Mouse (Mus musculus) limb, embryonic 13.5 days (tissue): ENCODE measurements around the gene Ccr4. TPM values are rescaled to one million over a fixed set of nuclear protein-coding genes. Genes with fewer than 3 reads are reported as not detected.
A peak's percentile ranks its signal among the peaks of the same experiment; 100 is the strongest.
"Not testable (repeated sequence)": the region's sequence is repeated elsewhere in the genome, so short reads cannot be mapped to it uniquely, and the experiment has no call there.

Source experiments
- ATAC-seq: fragments of 200-750 bp; cut with Nextera tagmentation; 2 replicates; pipeline ENCODE4 v1.8.0; 2017; ENCODE audit warnings: low read depth, moderate number of reproducible peaks, moderate TSS enrichment; ENCODE audit not compliant: low FRiP score
- H3K27ac ChIP-seq: fragments of 300-500 bp; sonication (generic); 2 replicates; pipeline ENCODE4 v1.5.1; 2015; ENCODE audit warnings: inconsistent platforms, mild to moderate bottlenecking, moderate library complexity
- H3K27me3 ChIP-seq: fragments of 300-500 bp; sonication (generic); 2 replicates; pipeline ENCODE4 v1.6.1; 2015; ENCODE audit warnings: mild to moderate bottlenecking, inconsistent platforms
- H3K36me3 ChIP-seq: fragments of 300-500 bp; sonication (generic); 2 replicates; pipeline ENCODE4 v1.6.1; 2015; ENCODE audit warnings: inconsistent platforms, mild to moderate bottlenecking, moderate library complexity
- H3K4me1 ChIP-seq: fragments of 300-500 bp; sonication (generic); 2 replicates; pipeline ENCODE4 v1.6.1; 2015; ENCODE audit warnings: inconsistent platforms
- H3K4me2 ChIP-seq: fragments of 300-500 bp; sonication (generic); replicated peaks from 2 replicates; pipeline ENCODE4 v1.6.1; 2015; ENCODE audit warnings: inconsistent platforms, mild to moderate bottlenecking, moderate library complexity
- H3K4me3 ChIP-seq: fragments of 300-500 bp; sonication (generic); 2 replicates; pipeline ENCODE4 v1.5.1; 2015; ENCODE audit warnings: moderate library complexity, mild to moderate bottlenecking, inconsistent platforms
- H3K9ac ChIP-seq: fragments of 300-500 bp; sonication (generic); 2 replicates; pipeline ENCODE4 v1.6.1; 2015; ENCODE audit warnings: mild to moderate bottlenecking, inconsistent platforms
- H3K9me3 ChIP-seq: fragments of 300-500 bp; sonication (generic); 2 replicates; pipeline ENCODE4 v1.6.1; 2016; ENCODE audit warnings: inconsistent platforms
- WGBS: fragments of 180-500 bp; shearing (Covaris S2); methylation state at CpG from one replicate; pipeline ENCODE4 v1.1.7; 2015; 5-methylcytosine and 5-hydroxymethylcytosine counted together
- polyA plus RNA-seq: library from polyadenylated mRNA; unstranded; fragments of >200 nt; fragmentation: Nextera tagmentation; extraction: Ambion mirVana; gene quantifications from 2 replicates; pipeline ENCODE4 v1.2.1, GENCODE M21; 2015

The Ccr4 gene
- polyA plus RNA-seq, 1 experiment from 2014 or later = not detected

- Histone ChIP-seq H3K36me3 (no peaks in the 10 kb centered on the region), H3K27me3 (no peaks in the 10 kb centered on the region), H3K9me3 (no peaks in the 10 kb centered on the region), H3K27ac (no peak overlapping the region), H3K9ac (no peak overlapping the region), H3K4me1 (peaks cover 43% of the 10 kb centered on the region), H3K4me3 (no peak overlapping the region), H3K4me2 (no peak overlapping the region)
- no peak for ATAC-seq
- whole genome bisulfite sequencing = 74% methylated on average over 9 of the region's 9 CpGs
Observed at GRCm38 (mm10) chr9:114534747-114535517, 30.2 kb upstream of the Ccr4 start.

GRCm38 (mm10) chr9:114533848-114534247, 29.1 kb upstream of the Ccr4 start:
- 84% methylated on average over 4 of the region's 4 CpGs for WGBS
- Histone ChIP-seq H3K9me3 (no peaks in the 10 kb centered on the region), H3K4me2 (no peak overlapping the region), H3K27ac (no peak overlapping the region), H3K9ac (no peak overlapping the region), H3K36me3 (no peaks in the 10 kb centered on the region), H3K4me1 (peaks cover 39% of the 10 kb centered on the region), H3K27me3 (no peaks in the 10 kb centered on the region), H3K4me3 (no peak overlapping the region)
- no peak for ATAC-seq

GRCm38 (mm10) chr9:114531276-114531675, 26.6 kb upstream of the Ccr4 start:
- no peak overlapping the region; the same call in 1 of the 2 replicates for H3K9ac ChIP-seq
- H3K4me1 ChIP-seq = peaks cover 41% of the 10 kb centered on the region
- H3K4me2 ChIP-seq = 0 out of 2 replicates have a peak overlapping the region, but pooled peaks have one; percentile 21
- H3K4me3 ChIP-seq = no peak overlapping the region
- no peak for ATAC-seq
- no peaks in the 10 kb centered on the region for H3K36me3 ChIP-seq
- 14% methylated on average over 11 of the region's 11 CpGs for WGBS
- H3K9me3 ChIP-seq = no peaks in the 10 kb centered on the region
- no peaks in the 10 kb centered on the region for H3K27me3 ChIP-seq
- no peak overlapping the region for H3K27ac ChIP-seq

- 42% methylated on average over 9 of the region's 9 CpGs for WGBS
- H3K4me3 ChIP-seq = no peak overlapping the region
- no peaks in the 10 kb centered on the region for H3K27me3 ChIP-seq
- no peak for ATAC-seq
- peak overlapping the region; percentile 45; the same call in 1 of the 2 replicates for H3K4me2 ChIP-seq
- no peaks in the 10 kb centered on the region for H3K36me3 ChIP-seq
- H3K9me3 ChIP-seq = no peaks in the 10 kb centered on the region
- H3K9ac ChIP-seq = no peak overlapping the region
- H3K27ac ChIP-seq = no peak overlapping the region; the same call in 1 of the 2 replicates
- H3K4me1 ChIP-seq = peaks cover 45% of the 10 kb centered on the region
Observed at GRCm38 (mm10) chr9:114528680-114529048, 23.9 kb upstream of the Ccr4 start.

GRCm38 (mm10) chr9:114527992-114528679, 23.4 kb upstream of the Ccr4 start:
- Histone ChIP-seq H3K4me3 (no peak overlapping the region), H3K9ac (no peak overlapping the region), H3K4me1 (peaks cover 44% of the 10 kb centered on the region), H3K9me3 (no peaks in the 10 kb centered on the region), H3K27me3 (no peaks in the 10 kb centered on the region), H3K27ac (peak overlapping the region; percentile 34; the same call in 1 of the 2 replicates), H3K4me2 (peak overlapping the region; percentile 45), H3K36me3 (no peaks in the 10 kb centered on the region)
- WGBS = 14% methylated on average over 17 of the region's 17 CpGs
- ATAC-seq = peak; percentile 26; the same call in 1 of the 2 replicates

- peak overlapping the region; percentile 49 for H3K4me2 ChIP-seq
- no peak for ATAC-seq
- H3K4me3 ChIP-seq = peak overlapping the region; percentile 20
Observed at GRCm38 (mm10) chr9:114527085-114527484, 22.4 kb upstream of the Ccr4 start.

GRCm38 (mm10) chr9:114526581-114526980, 21.9 kb upstream of the Ccr4 start:
- Histone ChIP-seq H3K4me3 (peak overlapping the region; percentile 20), H3K27ac (0 out of 2 replicates have a peak overlapping the region, but pooled peaks have one; percentile 34), H3K9me3 (no peaks in the 10 kb centered on the region), H3K4me1 (peaks cover 43% of the 10 kb centered on the region), H3K9ac (peak overlapping the region; percentile 39; the same call in 1 of the 2 replicates), H3K4me2 (peak overlapping the region; percentile 49), H3K36me3 (no peaks in the 10 kb centered on the region), H3K27me3 (no peaks in the 10 kb centered on the region)
- WGBS = 6% methylated on average over 8 of the region's 8 CpGs
- ATAC-seq = no peak

More at GRCm38 (mm10) chr9:114527085-114527484, 22.4 kb upstream of the Ccr4 start:
- H3K4me1 ChIP-seq = peaks cover 44% of the 10 kb centered on the region
- H3K27ac ChIP-seq = 0 out of 2 replicates have a peak overlapping the region, but pooled peaks have one; percentile 34
- H3K27me3 ChIP-seq = no peaks in the 10 kb centered on the region
- H3K36me3 ChIP-seq = no peaks in the 10 kb centered on the region
- 6% methylated on average over 16 of the region's 16 CpGs for WGBS
- no peaks in the 10 kb centered on the region for H3K9me3 ChIP-seq
- H3K9ac ChIP-seq = peak overlapping the region; percentile 39; the same call in 1 of the 2 replicates

GRCm38 (mm10) chr9:114525891-114526290, 21.2 kb upstream of the Ccr4 start:
- peak overlapping the region; percentile 49 for H3K4me2 ChIP-seq
- H3K27me3 ChIP-seq = no peaks in the 10 kb centered on the region
- no peak overlapping the region for H3K27ac ChIP-seq
- no peak overlapping the region for H3K9ac ChIP-seq
- no peaks in the 10 kb centered on the region for H3K36me3 ChIP-seq
- peaks cover 36% of the 10 kb centered on the region for H3K4me1 ChIP-seq
- 9% methylated on average over 8 of the region's 8 CpGs for WGBS
- no peaks in the 10 kb centered on the region for H3K9me3 ChIP-seq
- H3K4me3 ChIP-seq = no peak overlapping the region
- no peak for ATAC-seq

- ATAC-seq = no peak
- 93% methylated on average over 13 of the region's 15 CpGs for WGBS
- H3K9ac ChIP-seq = no peak overlapping the region
Observed at GRCm38 (mm10) chr9:114525073-114525633, 20.4 kb upstream of the Ccr4 start.

GRCm38 (mm10) chr9:114522501-114522900, 17.8 kb upstream of the Ccr4 start:
- H3K27ac ChIP-seq = no peak overlapping the region
- no peaks in the 10 kb centered on the region for H3K9me3 ChIP-seq
- no peaks in the 10 kb centered on the region for H3K36me3 ChIP-seq
- H3K4me3 ChIP-seq = no peak overlapping the region
- WGBS = 86% methylated on average over 9 of the region's 9 CpGs
- no peak overlapping the region for H3K4me2 ChIP-seq
- H3K27me3 ChIP-seq = no peaks in the 10 kb centered on the region
- H3K4me1 ChIP-seq = peaks cover 18% of the 10 kb centered on the region
- H3K9ac ChIP-seq = no peak overlapping the region
- ATAC-seq = no peak

More at GRCm38 (mm10) chr9:114525073-114525633, 20.4 kb upstream of the Ccr4 start:
- H3K4me1 ChIP-seq = peaks cover 31% of the 10 kb centered on the region
- no peak overlapping the region for H3K27ac ChIP-seq
- H3K27me3 ChIP-seq = no peaks in the 10 kb centered on the region
- no peaks in the 10 kb centered on the region for H3K36me3 ChIP-seq
- no peak overlapping the region for H3K4me3 ChIP-seq
- no peaks in the 10 kb centered on the region for H3K9me3 ChIP-seq
- no peak overlapping the region for H3K4me2 ChIP-seq

GRCm38 (mm10) chr9:114522041-114522440, 17.3 kb upstream of the Ccr4 start:
- no peak overlapping the region for H3K9ac ChIP-seq
- no peak overlapping the region for H3K27ac ChIP-seq
- no peak for ATAC-seq
- H3K36me3 ChIP-seq = no peaks in the 10 kb centered on the region
- H3K4me2 ChIP-seq = no peak overlapping the region
- peaks cover 16% of the 10 kb centered on the region for H3K4me1 ChIP-seq
- no peaks in the 10 kb centered on the region for H3K9me3 ChIP-seq
- no peak overlapping the region for H3K4me3 ChIP-seq
- H3K27me3 ChIP-seq = no peaks in the 10 kb centered on the region
- 56% methylated on average over 5 of the region's 5 CpGs for WGBS

- H3K9ac ChIP-seq, H3K4me2 ChIP-seq, H3K4me1 ChIP-seq, H3K27ac ChIP-seq, H3K9me3 ChIP-seq, H3K27me3 ChIP-seq, H3K4me3 ChIP-seq, ATAC-seq, H3K36me3 ChIP-seq: not testable (repeated sequence)
- 74% methylated on average over 4 of the region's 4 CpGs for WGBS
Observed at GRCm38 (mm10) chr9:114520529-114520928, 15.8 kb upstream of the Ccr4 start.
